Mouse (Mus musculus) limb, embryonic 12.5 days (tissue): Measurements from ENCODE around the gene Wdr31. TPM values are rescaled to one million over a fixed set of nuclear protein-coding genes. Genes with fewer than 3 reads are reported as not detected.

Experiments
- ATAC-seq: fragments of 200-750 bp; cut with Nextera tagmentation; 2 replicates; pipeline ENCODE4 v1.8.0; 2017; ENCODE audit warnings: low read depth, moderate TSS enrichment; ENCODE audit not compliant: insufficient number of reproducible peaks, insufficient read depth, low FRiP score, low TSS enrichment
- H3K27ac ChIP-seq: fragments of 300-500 bp; sonication (generic); 2 replicates; pipeline ENCODE4 v1.5.1; 2016; ENCODE audit warnings: mild to moderate bottlenecking, moderate library complexity
- H3K27me3 ChIP-seq: fragments of 300-500 bp; sonication (generic); 2 replicates; pipeline ENCODE4 v1.6.1; 2016; ENCODE audit warnings: mild to moderate bottlenecking, moderate library complexity
- H3K36me3 ChIP-seq: fragments of 300-500 bp; sonication (generic); 2 replicates; pipeline ENCODE4 v1.6.1; 2016; ENCODE audit warnings: mild to moderate bottlenecking, moderate library complexity
- H3K4me1 ChIP-seq: fragments of 300-500 bp; sonication (generic); replicated peaks from 2 replicates; pipeline ENCODE4 v1.6.1; 2016
- H3K4me2 ChIP-seq: fragments of 300-500 bp; sonication (generic); 2 replicates; pipeline ENCODE4 v1.6.1; 2016; ENCODE audit warnings: mild to moderate bottlenecking, moderate library complexity
- H3K4me3 ChIP-seq: fragments of 300-500 bp; sonication (generic); replicated peaks from 2 replicates; pipeline ENCODE4 v1.5.1; 2016; ENCODE audit warnings: mild to moderate bottlenecking
- H3K9ac ChIP-seq: fragments of 300-500 bp; sonication (generic); replicated peaks from 2 replicates; pipeline ENCODE4 v1.6.1; 2016; ENCODE audit warnings: mild to moderate bottlenecking, moderate library complexity
- H3K9me3 ChIP-seq: fragments of 300-500 bp; sonication (generic); 2 replicates; pipeline ENCODE4 v1.6.1; 2016; ENCODE audit warnings: mild to moderate bottlenecking, moderate library complexity
- WGBS: fragments of 180-500 bp; shearing (Covaris S2); methylation state at CpG from one replicate; pipeline ENCODE4 v1.1.7; 2016; 5-methylcytosine and 5-hydroxymethylcytosine counted together
- polyA plus RNA-seq: library from polyadenylated mRNA; unstranded; fragments of >200 nt; fragmentation: Nextera tagmentation; extraction: Ambion mirVana; gene quantifications from 2 replicates; pipeline ENCODE4 v1.2.1, GENCODE M21; 2016

Gene Wdr31
- polyA plus RNA-seq, 1 experiment from 2014 or later, result 9.6 TPM

GRCm38 (mm10) chr4:62477542-62478244 is 7.0 kb upstream of the Wdr31 start:
- Histone ChIP-seq H3K4me3 (no peak overlapping the region), H3K27ac (no peak overlapping the region), H3K9me3 (no peaks in the 10 kb centered on the region), H3K4me1 (peaks cover 12% of the 10 kb centered on the region), H3K9ac (no peak overlapping the region), H3K4me2 (no peak overlapping the region), H3K27me3 (peaks cover 42% of the 10 kb centered on the region), H3K36me3 (no peaks in the 10 kb centered on the region)
- no peak for ATAC-seq
- 80% methylated on average over 6 of the region's 6 CpGs for WGBS

GRCm38 (mm10) chr4:62475793-62476192 is 5.1 kb upstream of the Wdr31 start:
- Histone ChIP-seq H3K36me3 (no peaks in the 10 kb centered on the region), H3K27ac (no peak overlapping the region), H3K9ac (no peak overlapping the region), H3K4me1 (peaks cover 11% of the 10 kb centered on the region), H3K4me2 (no peak overlapping the region), H3K4me3 (no peak overlapping the region), H3K27me3 (peaks cover 23% of the 10 kb centered on the region), H3K9me3 (no peaks in the 10 kb centered on the region)
- ATAC-seq, result no peak
- WGBS, result 83% methylated on average over 6 of the region's 6 CpGs

GRCm38 (mm10) chr4:62475131-62475530 is 4.4 kb upstream of the Wdr31 start:
- H3K27ac ChIP-seq, result no peak overlapping the region
- no peak for ATAC-seq
- no peaks in the 10 kb centered on the region for H3K9me3 ChIP-seq
- 89% methylated on average over 2 of the region's 2 CpGs for WGBS
- peaks cover 10% of the 10 kb centered on the region for H3K4me1 ChIP-seq
- no peak overlapping the region for H3K4me2 ChIP-seq
- no peaks in the 10 kb centered on the region for H3K36me3 ChIP-seq
- no peak overlapping the region for H3K4me3 ChIP-seq
- peaks cover 17% of the 10 kb centered on the region for H3K27me3 ChIP-seq
- no peak overlapping the region for H3K9ac ChIP-seq

GRCm38 (mm10) chr4:62472071-62472470 is 1.4 kb upstream of the Wdr31 start:
- H3K4me2 ChIP-seq, result no peak overlapping the region
- WGBS, result 90% methylated on average over 2 of the region's 2 CpGs
- no peaks in the 10 kb centered on the region for H3K4me1 ChIP-seq
- no peak overlapping the region for H3K4me3 ChIP-seq
- H3K9ac ChIP-seq, result no peak overlapping the region
- H3K27ac ChIP-seq, result no peak overlapping the region
- H3K27me3 ChIP-seq, result no peaks in the 10 kb centered on the region; the same call in 1 of the 2 replicates
- ATAC-seq, result no peak
- H3K36me3 ChIP-seq, result no peaks in the 10 kb centered on the region
- no peaks in the 10 kb centered on the region for H3K9me3 ChIP-seq

- no peak for ATAC-seq
- H3K4me1 ChIP-seq, result no peaks in the 10 kb centered on the region
- no peaks in the 10 kb centered on the region for H3K9me3 ChIP-seq
- no peaks in the 10 kb centered on the region for H3K27me3 ChIP-seq
- no peak overlapping the region for H3K4me3 ChIP-seq
- 91% methylated on average over 1 of the region's 1 CpGs for WGBS
- H3K4me2 ChIP-seq, result no peak overlapping the region
- H3K36me3 ChIP-seq, result 0 out of 2 replicates have a peak, but pooled peaks cover under 1% of the 10 kb centered on the region
- no peak overlapping the region for H3K9ac ChIP-seq
- no peak overlapping the region for H3K27ac ChIP-seq
These were observed 2.5 kb downstream of the Wdr31 start for GRCm38 (mm10) chr4:62468158-62468557.

GRCm38 (mm10) chr4:62463124-62463523 is 7.6 kb downstream of the Wdr31 start:
- 0 out of 2 replicates have a peak, but pooled peaks cover 20% of the 10 kb centered on the region for H3K36me3 ChIP-seq
- no peak overlapping the region for H3K9ac ChIP-seq
- no peaks in the 10 kb centered on the region for H3K4me1 ChIP-seq
- whole genome bisulfite sequencing, result 89% methylated on average over 2 of the region's 2 CpGs
- no peak for ATAC-seq
- H3K27ac ChIP-seq, result no peak overlapping the region
- H3K9me3 ChIP-seq, result no peaks in the 10 kb centered on the region
- no peak overlapping the region for H3K4me2 ChIP-seq
- no peaks in the 10 kb centered on the region for H3K27me3 ChIP-seq
- no peak overlapping the region for H3K4me3 ChIP-seq

GRCm38 (mm10) chr4:62460348-62460747 is 10.3 kb downstream of the Wdr31 start:
- WGBS, result 87% methylated on average over 8 of the region's 8 CpGs
- 0 out of 2 replicates have a peak, but pooled peaks cover 21% of the 10 kb centered on the region for H3K36me3 ChIP-seq

GRCm38 (mm10) chr4:62459081-62459480 is 11.6 kb downstream of the Wdr31 start:
- 0 out of 2 replicates have a peak, but pooled peaks cover 21% of the 10 kb centered on the region for H3K36me3 ChIP-seq
- H3K9me3 ChIP-seq, result no peaks in the 10 kb centered on the region
- H3K27me3 ChIP-seq, result no peaks in the 10 kb centered on the region
- H3K4me3 ChIP-seq, result no peak overlapping the region
- H3K27ac ChIP-seq, result no peak overlapping the region
- 79% methylated on average over 3 of the region's 3 CpGs for WGBS
- H3K4me1 ChIP-seq, result no peaks in the 10 kb centered on the region
- no peak overlapping the region for H3K4me2 ChIP-seq
- no peak overlapping the region for H3K9ac ChIP-seq
- no peak for ATAC-seq

More at GRCm38 (mm10) chr4:62460348-62460747, 10.3 kb downstream of the Wdr31 start:
- Histone ChIP-seq H3K4me3 (no peak overlapping the region), H3K4me2 (no peak overlapping the region), H3K4me1 (no peaks in the 10 kb centered on the region), H3K27me3 (no peaks in the 10 kb centered on the region), H3K9me3 (no peaks in the 10 kb centered on the region), H3K9ac (no peak overlapping the region), H3K27ac (no peak overlapping the region)
- no peak for ATAC-seq

GRCm38 (mm10) chr4:62454995-62455394 is 15.7 kb downstream of the Wdr31 start:
- Histone ChIP-seq H3K9ac (no peak overlapping the region), H3K9me3 (no peaks in the 10 kb centered on the region), H3K36me3 (0 out of 2 replicates have a peak, but pooled peaks cover 6% of the 10 kb centered on the region), H3K4me2 (no peak overlapping the region), H3K4me1 (no peaks in the 10 kb centered on the region), H3K27ac (no peak overlapping the region), H3K27me3 (no peaks in the 10 kb centered on the region), H3K4me3 (no peak overlapping the region)
- WGBS, result 56% methylated on average over 5 of the region's 5 CpGs
- ATAC-seq, result no peak

GRCm38 (mm10) chr4:62440986-62441385 is 29.7 kb downstream of the Wdr31 start:
- Histone ChIP-seq H3K9ac (no peak overlapping the region), H3K4me2 (no peak overlapping the region), H3K27ac (no peak overlapping the region), H3K36me3 (no peaks in the 10 kb centered on the region), H3K4me1 (no peaks in the 10 kb centered on the region), H3K27me3 (no peaks in the 10 kb centered on the region), H3K4me3 (no peak overlapping the region), H3K9me3 (no peaks in the 10 kb centered on the region)
- ATAC-seq, result no peak
- WGBS, result 68% methylated on average over 4 of the region's 4 CpGs

- Histone ChIP-seq H3K4me2 (no peak overlapping the region), H3K36me3 (no peaks in the 10 kb centered on the region), H3K27me3 (no peaks in the 10 kb centered on the region), H3K9me3 (no peaks in the 10 kb centered on the region), H3K4me3 (no peak overlapping the region), H3K4me1 (no peaks in the 10 kb centered on the region), H3K27ac (no peak overlapping the region), H3K9ac (no peak overlapping the region)
- 71% methylated on average over 4 of the region's 4 CpGs for WGBS
- no peak for ATAC-seq
These were observed 30.2 kb downstream of the Wdr31 start for GRCm38 (mm10) chr4:62440544-62440943.

- ATAC-seq, result no peak
- Histone ChIP-seq H3K36me3 (no peaks in the 10 kb centered on the region), H3K4me1 (no peaks in the 10 kb centered on the region), H3K27ac (no peak overlapping the region), H3K27me3 (no peaks in the 10 kb centered on the region), H3K9ac (no peak overlapping the region), H3K9me3 (no peaks in the 10 kb centered on the region), H3K4me3 (no peak overlapping the region), H3K4me2 (no peak overlapping the region)
- WGBS, result 64% methylated on average over 4 of the region's 4 CpGs
These were observed 30.9 kb downstream of the Wdr31 start for GRCm38 (mm10) chr4:62439793-62440192.
